In the genomic region with DNA sequence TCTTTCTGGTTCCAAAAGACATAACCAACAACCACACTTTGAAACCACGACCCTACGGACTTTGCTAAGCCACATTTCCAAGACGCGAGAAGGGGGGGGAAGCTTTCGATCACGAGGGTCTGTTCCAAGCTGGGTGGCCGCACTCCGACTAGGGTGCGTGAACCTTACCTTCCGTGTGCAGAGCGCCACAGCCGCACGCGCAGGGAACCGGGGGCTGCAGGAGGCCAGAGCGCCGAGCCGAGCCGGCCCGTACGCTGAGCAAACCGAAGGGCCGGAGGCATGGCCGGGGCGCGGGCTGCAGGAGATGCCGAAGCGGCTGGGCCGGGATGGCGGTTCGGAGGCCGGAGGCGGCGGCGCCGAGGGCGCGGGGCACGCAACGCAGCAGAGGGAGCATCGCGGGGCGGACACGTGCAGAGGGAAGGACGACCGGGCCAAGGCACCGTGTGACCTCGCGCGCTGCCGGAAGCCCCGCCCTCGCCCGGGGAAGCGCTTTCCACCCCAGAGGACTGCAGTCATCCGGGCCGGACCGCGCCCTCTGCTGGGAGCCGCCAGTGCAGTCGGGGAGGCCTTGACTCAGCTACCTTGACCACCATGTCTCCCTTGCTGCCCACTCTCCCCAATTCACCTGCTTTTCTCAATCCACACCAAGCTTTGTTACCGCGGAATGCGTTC, we compare ENCODE assay signal across 8 mouse cellular contexts. TPM values are rescaled to one million over a fixed set of nuclear protein-coding genes. Genes with fewer than 3 reads are reported as not detected.
DNase-seq lines count a peak whose midpoint lies in the region; ATAC-seq and TF ChIP-seq lines count a peak whose summit lies in the region.

A gene (minus strand): TSS at position 470 of the 672 bp plus-strand sequence.

- peak within 1 kb of the TSS; percentile 82 for H3K9ac ChIP-seq in intestine, postnatal 0 days (ENCODE audit: low read depth, low read length)

- ATAC-seq in intestine, postnatal 0 days = peak; percentile 95

- peaks cover 77% of the 10 kb centered on the region for H3K36me3 ChIP-seq in embryonic facial prominence, embryonic 10.5 days (replicated peaks)
- peaks cover 53% of the 10 kb centered on the region for H3K36me3 ChIP-seq in intestine, postnatal 0 days (ENCODE audit: control insufficient read depth, insufficient read depth)
- H3K36me3 ChIP-seq in midbrain, embryonic 10.5 days = peaks cover 77% of the 10 kb centered on the region

- peaks cover 13% of the 10 kb centered on the region for H3K4me1 ChIP-seq in embryonic facial prominence, embryonic 10.5 days
- H3K4me1 ChIP-seq in intestine, postnatal 0 days (replicated peaks; ENCODE audit: control insufficient read depth, insufficient read depth, low read length) = no peaks in the 10 kb centered on the region
- H3K4me1 ChIP-seq in midbrain, embryonic 10.5 days = peaks cover 13% of the 10 kb centered on the region

- peak within 1 kb of the TSS; percentile 87 for H3K4me2 ChIP-seq in intestine, postnatal 0 days (replicated peaks; ENCODE audit: low read depth)

- peak; percentile 99 for DNase-seq in adrenal gland, postnatal 14 days
- DNase-seq in embryonic facial prominence, embryonic 10.5 days (ENCODE audit: low spot score) = peak; percentile 95
- DNase-seq in gonadal fat pad, adult 2 months (ENCODE audit: low read depth) = no peak
- peak; percentile 91 to 96 for DNase-seq in left cerebral cortex, postnatal 36 days (ENCODE audit: low spot score in 2 of 2)
- DNase-seq in midbrain, embryonic 10.5 days (ENCODE audit: low spot score) = peak; percentile 92
- DNase-seq in right cerebral cortex, postnatal 36 days (ENCODE audit: low spot score in 2 of 2) = peak; percentile 85 to 91
- DNase-seq in urinary bladder, postnatal 4 days (ENCODE audit: low spot score in 2 of 2) = peak; percentile 91 to 98

- H3K27me3 ChIP-seq in embryonic facial prominence, embryonic 10.5 days (replicated peaks; ENCODE audit: low read depth, poor library complexity, severe bottlenecking) = no peaks in the 10 kb centered on the region
- no peaks in the 10 kb centered on the region for H3K27me3 ChIP-seq in intestine, postnatal 0 days (replicated peaks; ENCODE audit: control insufficient read depth, insufficient read depth, low read length)
- no peaks in the 10 kb centered on the region for H3K27me3 ChIP-seq in midbrain, embryonic 10.5 days (ENCODE audit: low read depth, poor library complexity, severe bottlenecking)

- WGBS in embryonic facial prominence, embryonic 10.5 days = under 1% methylated on average over 64 of the region's 64 CpGs
- under 1% methylated on average over 52 of the region's 64 CpGs for WGBS in intestine, postnatal 0 days
- under 1% methylated on average over 64 of the region's 64 CpGs for WGBS in midbrain, embryonic 10.5 days

- H3K27ac ChIP-seq in embryonic facial prominence, embryonic 10.5 days (replicated peaks) = peak within 1 kb of the TSS; percentile 92
- peak within 1 kb of the TSS; percentile 50; the same call in 1 of the 2 replicates for H3K27ac ChIP-seq in intestine, postnatal 0 days (ENCODE audit: low read depth, low read length)
- peak within 1 kb of the TSS; percentile 94 for H3K27ac ChIP-seq in midbrain, embryonic 10.5 days (replicated peaks)

- H3K4me3 ChIP-seq in embryonic facial prominence, embryonic 10.5 days = peak within 1 kb of the TSS; percentile 96
- H3K4me3 ChIP-seq in intestine, postnatal 0 days (ENCODE audit: low read depth, low read length) = peak within 1 kb of the TSS; percentile 94
- H3K4me3 ChIP-seq in midbrain, embryonic 10.5 days = peak within 1 kb of the TSS; percentile 98

- intact Hi-C loops in left cerebral cortex, postnatal 36 days (cut with DNase I) = no loop called here

- TF ChIP-seq CTCF in intestine, postnatal 0 days (IDR thresholded peaks at IDR 0.05; ENCODE audit: low read depth) = peak; percentile 99

- no peaks in the 10 kb centered on the region for H3K9me3 ChIP-seq in embryonic facial prominence, embryonic 10.5 days
- no peaks in the 10 kb centered on the region for H3K9me3 ChIP-seq in intestine, postnatal 0 days (ENCODE audit: control insufficient read depth)
- H3K9me3 ChIP-seq in midbrain, embryonic 10.5 days (replicated peaks) = no peaks in the 10 kb centered on the region

RNA-seq across cellular contexts. Expression of the gene that starts here (rescaled TPM):
- total RNA-seq in adrenal gland, postnatal 14 days (2021) = 234 and 249 TPM in 2 replicates
- polyA plus RNA-seq in embryonic facial prominence, embryonic 10.5 days (2016; fragmentation: Nextera tagmentation; extraction: Ambion mirVana) = 346 and 351 TPM in 2 replicates
- 52.6 and 75.7 TPM in 2 replicates for polyA plus RNA-seq in gonadal fat pad, adult 2 months (2012; rRNA removed)
- 137 and 145 TPM in 2 replicates for polyA plus RNA-seq in intestine, postnatal 0 days (2015; fragmentation: Nextera tagmentation; extraction: Ambion mirVana)
- 10 to 100 TPM; 87.4 to 91.5 TPM for total RNA-seq in left cerebral cortex, postnatal 36 days (2021)
- polyA plus RNA-seq in midbrain, embryonic 10.5 days (2016; fragmentation: Nextera tagmentation; extraction: Ambion mirVana) = 283 and 342 TPM in 2 replicates
